13 mouse cellular contexts compared by ENCODE assay signal in the genomic region with DNA sequence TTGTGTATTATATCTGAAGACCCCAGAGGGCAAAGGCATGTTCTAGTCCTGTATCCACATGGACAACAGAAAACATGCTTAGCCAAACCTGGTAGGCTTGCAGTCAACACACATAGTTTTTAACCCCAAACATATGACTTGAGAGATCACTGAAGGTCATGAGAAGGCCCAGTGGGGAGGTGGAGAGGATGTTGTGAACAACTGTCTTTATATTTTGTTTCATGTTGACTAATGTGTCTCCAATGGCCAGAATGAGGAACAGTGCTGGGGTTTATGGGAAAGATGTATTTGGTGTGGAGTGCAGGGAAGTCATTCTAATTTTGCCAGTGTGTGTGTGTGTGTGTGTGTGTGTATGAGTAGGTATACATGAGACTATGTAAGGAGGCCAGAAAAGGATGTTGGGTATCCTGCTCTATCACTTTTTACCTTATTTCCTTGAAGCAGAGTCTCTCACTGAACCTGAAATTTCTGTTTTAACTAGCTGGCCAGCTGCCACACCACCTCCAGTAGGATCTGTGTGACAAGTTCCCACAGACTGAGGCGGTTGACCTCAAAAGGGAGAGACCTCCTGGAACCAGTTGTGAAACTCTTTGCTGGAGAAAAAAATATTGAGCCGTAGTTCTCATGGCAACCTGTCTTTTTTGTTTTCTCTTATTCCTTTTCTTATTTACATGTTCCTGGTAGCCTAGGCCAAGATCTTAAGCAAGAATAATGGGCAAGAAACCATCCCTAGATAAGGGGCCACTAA. TPM values are rescaled to one million over a fixed set of nuclear protein-coding genes. Genes with fewer than 3 reads are reported as not detected.
DNase-seq lines count a peak whose midpoint lies in the region; ATAC-seq and TF ChIP-seq lines count a peak whose summit lies in the region.
"Had no signal": no experiment of that assay in that cellular context is flagged by ENCODE, and none has a peak within 500 bp of the region (broad histone marks: within the 10 kb centered on the region; RNA-seq: fewer than 3 reads in every experiment).

No protein-coding gene starts in this region.

- no peak overlapping the region for H3K4me2 ChIP-seq in forebrain, embryonic 11.5 days (ENCODE audit: low read depth, low read length, severe bottlenecking)
- no peak overlapping the region for H3K4me2 ChIP-seq in forebrain, postnatal 0 days (ENCODE audit: low read depth)
- H3K4me2 ChIP-seq in neural tube, embryonic 15.5 days = no peak overlapping the region
- H3K4me2 ChIP-seq in stomach, postnatal 0 days (replicated peaks; ENCODE audit: low read depth) = no peak overlapping the region
- H3K4me2 ChIP-seq: limb, embryonic 15.5 days had no signal

- 79% methylated on average over 2 of the region's 2 CpGs for WGBS in forebrain, embryonic 11.5 days
- WGBS in forebrain, postnatal 0 days = 69% methylated on average over 2 of the region's 2 CpGs
- 70% methylated on average over 2 of the region's 2 CpGs for WGBS in neural tube, embryonic 15.5 days
- 58% methylated on average over 2 of the region's 2 CpGs for WGBS in stomach, postnatal 0 days
- WGBS in embryonic facial prominence, embryonic 10.5 days = 73% methylated on average over 2 of the region's 2 CpGs

- no peaks in the 10 kb centered on the region for H3K4me1 ChIP-seq in forebrain, embryonic 11.5 days (replicated peaks; ENCODE audit: control insufficient read depth, insufficient read depth, low read length)
- H3K4me1 ChIP-seq in forebrain, postnatal 0 days (ENCODE audit: insufficient read depth) = no peaks in the 10 kb centered on the region
- H3K4me1 ChIP-seq in neural tube, embryonic 15.5 days = no peaks in the 10 kb centered on the region
- no peaks in the 10 kb centered on the region for H3K4me1 ChIP-seq in stomach, postnatal 0 days (replicated peaks; ENCODE audit: control insufficient read depth, insufficient read depth)
- no peaks in the 10 kb centered on the region for H3K4me1 ChIP-seq in embryonic facial prominence, embryonic 10.5 days
- H3K4me1 ChIP-seq: limb, embryonic 15.5 days had no signal

- TF ChIP-seq EP300 in stomach, postnatal 0 days (optimal IDR thresholded peaks at IDR 0.05) = no peak

- no peaks in the 10 kb centered on the region for H3K36me3 ChIP-seq in forebrain, embryonic 11.5 days (ENCODE audit: control insufficient read depth, insufficient read depth, low read length)
- H3K36me3 ChIP-seq in forebrain, postnatal 0 days (ENCODE audit: insufficient read depth) = no peaks in the 10 kb centered on the region
- H3K36me3 ChIP-seq in neural tube, embryonic 15.5 days = no peaks in the 10 kb centered on the region
- no peaks in the 10 kb centered on the region for H3K36me3 ChIP-seq in stomach, postnatal 0 days (ENCODE audit: control insufficient read depth, insufficient read depth, low read length)
- H3K36me3 ChIP-seq in embryonic facial prominence, embryonic 10.5 days (replicated peaks) = no peaks in the 10 kb centered on the region
- H3K36me3 ChIP-seq: limb, embryonic 15.5 days had no signal

- no peak overlapping the region for H3K4me3 ChIP-seq in forebrain, embryonic 11.5 days (ENCODE audit: low read depth, low read length)
- H3K4me3 ChIP-seq in forebrain, postnatal 0 days (ENCODE audit: low read depth, low read length) = no peak overlapping the region
- no peak overlapping the region for H3K4me3 ChIP-seq in neural tube, embryonic 15.5 days (replicated peaks)
- H3K4me3 ChIP-seq in stomach, postnatal 0 days (ENCODE audit: low read depth, low read length) = no peak overlapping the region
- no peak overlapping the region for H3K4me3 ChIP-seq in embryonic facial prominence, embryonic 10.5 days
- H3K4me3 ChIP-seq: limb, embryonic 15.5 days had no signal

- peaks cover 42% of the 10 kb centered on the region for H3K9me3 ChIP-seq in forebrain, embryonic 11.5 days (ENCODE audit: control insufficient read depth, low read length)
- H3K9me3 ChIP-seq in forebrain, postnatal 0 days (ENCODE audit: low read length) = peaks cover 43% of the 10 kb centered on the region
- H3K9me3 ChIP-seq in neural tube, embryonic 15.5 days (replicated peaks) = peaks cover 44% of the 10 kb centered on the region
- H3K9me3 ChIP-seq in stomach, postnatal 0 days (ENCODE audit: control insufficient read depth, low read length) = peaks cover 14% of the 10 kb centered on the region
- H3K9me3 ChIP-seq in embryonic facial prominence, embryonic 10.5 days = peaks cover 40% of the 10 kb centered on the region

- H3K27ac ChIP-seq in forebrain, embryonic 11.5 days (ENCODE audit: low read depth, low read length) = no peak overlapping the region
- no peak overlapping the region for H3K27ac ChIP-seq in forebrain, postnatal 0 days (ENCODE audit: low read depth, low read length)
- no peak overlapping the region for H3K27ac ChIP-seq in neural tube, embryonic 15.5 days (replicated peaks)
- no peak overlapping the region for H3K27ac ChIP-seq in stomach, postnatal 0 days (replicated peaks)
- H3K27ac ChIP-seq in embryonic facial prominence, embryonic 10.5 days (replicated peaks) = no peak overlapping the region
- H3K27ac ChIP-seq: kidney, postnatal 0 days; limb, embryonic 15.5 days had no signal

- TF ChIP-seq CTCF in forebrain, postnatal 0 days (IDR thresholded peaks at IDR 0.05; ENCODE audit: low read depth) = no peak
- TF ChIP-seq CTCF in stomach, postnatal 0 days (IDR thresholded peaks at IDR 0.05; ENCODE audit: low read depth) = no peak

- ATAC-seq in forebrain, embryonic 11.5 days (replicated peaks; ENCODE audit: low FRiP score) = no peak
- no peak for ATAC-seq in forebrain, postnatal 0 days
- no peak for ATAC-seq in neural tube, embryonic 15.5 days (ENCODE audit: low FRiP score)
- ATAC-seq in stomach, postnatal 0 days (ENCODE audit: low FRiP score, low TSS enrichment) = no peak
- ATAC-seq in megakaryocyte progenitor cell, adult 5-6 weeks (replicated peaks; ENCODE audit: poor library complexity) = no peak

- H3K27me3 ChIP-seq in forebrain, embryonic 11.5 days (ENCODE audit: control insufficient read depth, insufficient read depth, low read length) = no peaks in the 10 kb centered on the region
- no peaks in the 10 kb centered on the region for H3K27me3 ChIP-seq in forebrain, postnatal 0 days (ENCODE audit: insufficient read depth, low read length)
- no peaks in the 10 kb centered on the region for H3K27me3 ChIP-seq in neural tube, embryonic 15.5 days (replicated peaks)
- H3K27me3 ChIP-seq in stomach, postnatal 0 days (ENCODE audit: control insufficient read depth, insufficient read depth, low read length) = no peaks in the 10 kb centered on the region
- no peaks in the 10 kb centered on the region for H3K27me3 ChIP-seq in embryonic facial prominence, embryonic 10.5 days (replicated peaks; ENCODE audit: low read depth, poor library complexity, severe bottlenecking)
- H3K27me3 ChIP-seq: limb, embryonic 15.5 days had no signal

- no peak overlapping the region for H3K9ac ChIP-seq in forebrain, embryonic 11.5 days (ENCODE audit: low read length)
- H3K9ac ChIP-seq in forebrain, postnatal 0 days = no peak overlapping the region
- H3K9ac ChIP-seq in neural tube, embryonic 15.5 days (replicated peaks) = no peak overlapping the region
- no peak overlapping the region for H3K9ac ChIP-seq in stomach, postnatal 0 days (ENCODE audit: low read length)
- H3K9ac ChIP-seq: limb, embryonic 15.5 days had no signal

- DNase-seq in forebrain, embryonic 11.5 days (ENCODE audit: low spot score) = peak; percentile 53
- no peak for DNase-seq in forebrain, postnatal 0 days
- DNase-seq in neural tube, embryonic 10.5 days (ENCODE audit: extremely low spot score, low spot score) = peak; percentile 14
- peak; percentile 16 to 25 for DNase-seq in kidney, postnatal 4 days
- DNase-seq in stomach, postnatal 0 days (ENCODE audit: low spot score) = peak; percentile 37
- DNase-seq in embryonic facial prominence, embryonic 10.5 days (ENCODE audit: low spot score) = no peak
- DNase-seq: midbrain, embryonic 14.5 days had no signal

RNA-seq across cellular contexts. Expression of a gene that starts 2.6 kb away (rescaled TPM):
- 2.5 and 3.0 TPM in 2 replicates for polyA plus RNA-seq in forebrain, embryonic 11.5 days (2014; fragmentation: Nextera tagmentation; extraction: Ambion mirVana)
- 0.23 TPM in 1 of 2 replicates, not detected in the other for total RNA-seq in forebrain, postnatal 0 days (2014; rRNA removed)
- 0.35 and 0.36 TPM in 2 replicates for polyA plus RNA-seq in forebrain, postnatal 0 days (2015; fragmentation: Nextera tagmentation; extraction: Ambion mirVana)
- polyA plus RNA-seq in neural tube, embryonic 15.5 days (2015; fragmentation: Nextera tagmentation; extraction: Ambion mirVana) = 0.41 and 0.69 TPM in 2 replicates
- polyA plus RNA-seq in stomach, postnatal 0 days (2015; fragmentation: Nextera tagmentation; extraction: Ambion mirVana) = 0.54 and 0.84 TPM in 2 replicates
- 0.39 and 1.1 TPM in 2 replicates for total RNA-seq in megakaryocyte progenitor cell, adult 5-6 weeks (2015)
- 0.10 and 0.17 TPM in 2 replicates for total RNA-seq in megakaryocyte progenitor cell, adult 5-6 weeks (2017)
- polyA plus RNA-seq in embryonic facial prominence, embryonic 10.5 days (2016; fragmentation: Nextera tagmentation; extraction: Ambion mirVana) = 1.0 and 1.1 TPM in 2 replicates
- total RNA-seq: gastrocnemius, adult 8-10 months had no signal

RNA-seq across cellular contexts. Expression of a gene that starts 12.4 kb away (rescaled TPM):
- not detected in 2 replicates for polyA plus RNA-seq in forebrain, embryonic 11.5 days (2014; fragmentation: Nextera tagmentation; extraction: Ambion mirVana)
- 0.14 TPM in 1 of 2 replicates, not detected in the other for total RNA-seq in forebrain, postnatal 0 days (2014; rRNA removed)
- polyA plus RNA-seq in forebrain, postnatal 0 days (2015; fragmentation: Nextera tagmentation; extraction: Ambion mirVana) = not detected in 2 replicates
- 0.34 TPM in 1 of 2 replicates, not detected in the other for polyA plus RNA-seq in neural tube, embryonic 15.5 days (2015; fragmentation: Nextera tagmentation; extraction: Ambion mirVana)
- polyA plus RNA-seq in stomach, postnatal 0 days (2015; fragmentation: Nextera tagmentation; extraction: Ambion mirVana) = 23.6 and 24.8 TPM in 2 replicates
- 0.39 and 0.83 TPM in 2 replicates for total RNA-seq in megakaryocyte progenitor cell, adult 5-6 weeks (2015)
- 0.14 and 0.83 TPM in 2 replicates for total RNA-seq in megakaryocyte progenitor cell, adult 5-6 weeks (2017)
- not detected in 2 replicates for polyA plus RNA-seq in embryonic facial prominence, embryonic 10.5 days (2016; fragmentation: Nextera tagmentation; extraction: Ambion mirVana)
- polyA plus RNA-seq: C2C12; midbrain, embryonic 14.5 days had no signal

RNA-seq across cellular contexts. Expression of a gene that starts 18.6 kb away (rescaled TPM):
- 11.5 and 12.5 TPM in 2 replicates for polyA plus RNA-seq in forebrain, embryonic 11.5 days (2014; fragmentation: Nextera tagmentation; extraction: Ambion mirVana)
- 5.3 and 6.6 TPM in 2 replicates for total RNA-seq in forebrain, postnatal 0 days (2014; rRNA removed)
- polyA plus RNA-seq in forebrain, postnatal 0 days (2015; fragmentation: Nextera tagmentation; extraction: Ambion mirVana) = 10.7 and 12.4 TPM in 2 replicates
- polyA plus RNA-seq in neural tube, embryonic 15.5 days (2015; fragmentation: Nextera tagmentation; extraction: Ambion mirVana) = 11.9 and 13.7 TPM in 2 replicates
- polyA plus RNA-seq in stomach, postnatal 0 days (2015; fragmentation: Nextera tagmentation; extraction: Ambion mirVana) = 7.2 and 8.2 TPM in 2 replicates
- total RNA-seq in megakaryocyte progenitor cell, adult 5-6 weeks (2015) = 0.68 and 2.4 TPM in 2 replicates
- total RNA-seq in megakaryocyte progenitor cell, adult 5-6 weeks (2017) = 0.17 and 1.2 TPM in 2 replicates
- polyA plus RNA-seq in embryonic facial prominence, embryonic 10.5 days (2016; fragmentation: Nextera tagmentation; extraction: Ambion mirVana) = 10.6 and 12.2 TPM in 2 replicates
- total RNA-seq: gastrocnemius, adult 8-10 months had no signal
- polyA plus RNA-seq: C2C12 had no signal

RNA-seq across cellular contexts. Expression of a gene that starts 23.8 kb away (rescaled TPM):
- polyA plus RNA-seq in forebrain, embryonic 11.5 days (2014; fragmentation: Nextera tagmentation; extraction: Ambion mirVana) = 0.20 TPM in 1 of 2 replicates, not detected in the other
- total RNA-seq in forebrain, postnatal 0 days (2014; rRNA removed) = not detected in 2 replicates
- not detected in 2 replicates for polyA plus RNA-seq in forebrain, postnatal 0 days (2015; fragmentation: Nextera tagmentation; extraction: Ambion mirVana)
- polyA plus RNA-seq in neural tube, embryonic 15.5 days (2015; fragmentation: Nextera tagmentation; extraction: Ambion mirVana) = not detected in 2 replicates
- 0.12 TPM in 1 of 2 replicates, not detected in the other for polyA plus RNA-seq in stomach, postnatal 0 days (2015; fragmentation: Nextera tagmentation; extraction: Ambion mirVana)
- 0.42 and 1.1 TPM in 2 replicates for total RNA-seq in megakaryocyte progenitor cell, adult 5-6 weeks (2015)
- total RNA-seq in megakaryocyte progenitor cell, adult 5-6 weeks (2017) = 0.57 TPM in 1 of 2 replicates, not detected in the other
- polyA plus RNA-seq in embryonic facial prominence, embryonic 10.5 days (2016; fragmentation: Nextera tagmentation; extraction: Ambion mirVana) = not detected in 2 replicates
- polyA plus RNA-seq: C2C12; limb, embryonic 15.5 days; midbrain, embryonic 14.5 days had no signal

RNA-seq across cellular contexts. Expression of a gene that starts 53.2 kb away (rescaled TPM):
- polyA plus RNA-seq in forebrain, embryonic 11.5 days (2014; fragmentation: Nextera tagmentation; extraction: Ambion mirVana) = 221 and 223 TPM in 2 replicates
- total RNA-seq in forebrain, postnatal 0 days (2014; rRNA removed) = 77.6 and 88.0 TPM in 2 replicates
- polyA plus RNA-seq in forebrain, postnatal 0 days (2015; fragmentation: Nextera tagmentation; extraction: Ambion mirVana) = 24.5 and 40.0 TPM in 2 replicates
- polyA plus RNA-seq in neural tube, embryonic 15.5 days (2015; fragmentation: Nextera tagmentation; extraction: Ambion mirVana) = 63.6 and 84.0 TPM in 2 replicates
- 30.0 and 34.1 TPM in 2 replicates for polyA plus RNA-seq in stomach, postnatal 0 days (2015; fragmentation: Nextera tagmentation; extraction: Ambion mirVana)
- 104 and 106 TPM in 2 replicates for total RNA-seq in megakaryocyte progenitor cell, adult 5-6 weeks (2015)
- 156 and 189 TPM in 2 replicates for total RNA-seq in megakaryocyte progenitor cell, adult 5-6 weeks (2017)
- polyA plus RNA-seq in embryonic facial prominence, embryonic 10.5 days (2016; fragmentation: Nextera tagmentation; extraction: Ambion mirVana) = 219 and 220 TPM in 2 replicates

Comparison
In these comparisons a context has a peak if more than half of its experiments do, and no peak if none do; other contexts are left out.
1. DNase-seq: peak in forebrain, embryonic 11.5 days (single experiment), neural tube, embryonic 10.5 days (single experiment), kidney, postnatal 4 days (2 of 2) and stomach, postnatal 0 days (single experiment); none in forebrain, postnatal 0 days (single experiment) and embryonic facial prominence, embryonic 10.5 days (single experiment).
2. RNA of a gene that starts 12.4 kb away (polyA plus RNA-seq): 23.6 to 24.8 TPM in stomach, postnatal 0 days; not detected in embryonic facial prominence, embryonic 10.5 days, not detected in forebrain, embryonic 11.5 days, not detected in forebrain, postnatal 0 days and 0.34 TPM in neural tube, embryonic 15.5 days; every median in the first group is over 10 times any median in the second.